Mouse (Mus musculus): ENCODE measurements around the gene Mgmt. TPM values are rescaled to one million over a fixed set of nuclear protein-coding genes. Genes with fewer than 3 reads are reported as not detected.
A peak's percentile ranks its signal among the peaks of the same experiment; 100 is the strongest.

The Mgmt gene
- 1 to 10 TPM; 8.0 to 9.0 TPM for total RNA-seq (2021)
- long read RNA-seq, experiment 1, transcript Mgmt-201 (5 exons, 2,894 nt), result major isoform, 22 of 30 reads
- long read RNA-seq, experiment 1, partial matches to known transcripts, result 1 of 30 reads
- long read RNA-seq, experiment 1, other reads (novel, unspliced or antisense), result 7 of 30 reads
- long read RNA-seq, experiment 2, transcript Mgmt-201 (5 exons, 2,894 nt), result major isoform, 16 of 22 reads
- long read RNA-seq, experiment 2, partial matches to known transcripts, result 0 of 22 reads
- long read RNA-seq, experiment 2, other reads (novel, unspliced or antisense), result 6 of 22 reads

DNA sequence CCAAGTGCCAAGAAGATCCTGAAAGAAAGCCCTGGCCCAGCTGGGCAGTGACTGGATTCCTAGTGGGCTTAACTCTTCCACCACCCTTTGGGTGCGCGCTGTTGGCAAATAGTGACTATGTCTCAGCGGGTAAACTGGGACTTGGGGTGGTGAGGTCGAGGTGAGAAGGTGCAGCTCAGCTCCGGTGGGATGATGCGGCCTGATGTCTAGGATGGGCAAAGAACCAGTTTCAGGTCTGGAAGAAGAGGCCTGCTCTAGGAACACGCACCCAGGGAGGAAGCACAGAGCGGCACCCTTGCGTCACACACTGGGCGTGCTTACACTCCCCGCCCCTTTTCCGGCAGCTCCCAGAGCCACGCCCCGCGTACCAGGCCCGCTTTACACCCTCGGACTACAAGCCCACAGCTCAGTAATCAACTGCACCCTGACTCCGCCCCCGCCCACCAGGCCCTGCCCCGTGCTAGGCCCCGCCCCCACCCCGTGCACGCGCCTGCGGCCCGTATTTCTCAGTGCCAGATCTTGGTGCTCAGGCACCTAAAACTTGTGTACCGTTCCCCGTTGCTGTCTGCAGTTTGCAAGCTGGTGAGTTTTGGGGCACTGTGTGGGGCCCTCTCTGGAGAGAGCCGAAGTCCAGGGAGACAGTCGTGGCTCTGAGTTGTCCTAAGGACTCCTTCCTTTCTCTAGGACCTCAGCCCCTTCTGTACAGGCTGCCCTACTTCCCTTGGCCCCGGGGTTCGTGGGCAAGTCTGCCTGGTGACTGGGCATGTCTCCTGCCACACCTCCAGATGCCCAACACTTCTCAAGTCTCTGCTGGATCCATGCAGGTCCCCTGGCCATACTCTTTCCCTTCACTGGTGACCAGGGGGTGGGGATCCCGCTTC lies at the start of gene Mgmt:
Gene Mgmt, plus strand, starts transcription at position 509 of the 881 bp plus-strand sequence.
- peak; percentile 96 for DNase-seq

DNA sequence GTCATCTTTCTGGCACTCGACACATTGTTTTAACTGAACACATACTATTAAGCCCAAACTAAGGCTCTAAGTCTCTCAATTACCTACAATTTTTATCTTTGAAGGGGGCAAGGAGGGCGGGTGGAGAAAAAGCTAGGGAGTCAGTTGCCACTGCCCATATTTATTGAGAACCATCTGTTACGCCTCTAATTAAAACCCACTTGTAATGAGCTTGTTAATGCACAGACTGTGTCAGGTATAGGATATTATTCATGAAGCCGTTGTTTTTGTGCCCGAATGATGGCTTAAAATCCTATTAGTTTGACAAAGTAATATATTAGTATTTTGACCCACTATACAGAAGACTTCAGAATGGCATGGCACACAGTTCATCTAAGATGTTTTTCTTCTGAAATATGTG lies 49.6 kb upstream of the Mgmt start:
- DNase-seq, result no peak

DNA sequence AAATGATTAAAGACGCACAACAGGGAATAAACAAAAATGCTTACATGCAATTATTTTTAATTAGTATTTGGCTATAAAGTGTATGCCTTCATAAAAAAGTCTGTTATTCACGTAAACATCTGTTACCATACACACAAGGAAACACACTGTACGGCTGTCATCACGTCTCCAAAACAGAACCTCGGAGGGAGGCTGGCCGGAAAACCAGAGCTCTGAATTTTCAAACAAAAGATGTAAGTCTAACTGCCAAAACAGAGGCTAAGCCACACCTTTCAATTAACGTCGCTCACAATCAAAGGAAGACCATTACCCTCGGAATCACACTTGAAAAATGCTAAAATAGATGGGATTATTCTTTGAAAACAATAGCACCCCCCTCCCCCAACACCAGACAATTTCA lies 49.1 kb upstream of the Mgmt start:
- DNase-seq, result no peak

DNA sequence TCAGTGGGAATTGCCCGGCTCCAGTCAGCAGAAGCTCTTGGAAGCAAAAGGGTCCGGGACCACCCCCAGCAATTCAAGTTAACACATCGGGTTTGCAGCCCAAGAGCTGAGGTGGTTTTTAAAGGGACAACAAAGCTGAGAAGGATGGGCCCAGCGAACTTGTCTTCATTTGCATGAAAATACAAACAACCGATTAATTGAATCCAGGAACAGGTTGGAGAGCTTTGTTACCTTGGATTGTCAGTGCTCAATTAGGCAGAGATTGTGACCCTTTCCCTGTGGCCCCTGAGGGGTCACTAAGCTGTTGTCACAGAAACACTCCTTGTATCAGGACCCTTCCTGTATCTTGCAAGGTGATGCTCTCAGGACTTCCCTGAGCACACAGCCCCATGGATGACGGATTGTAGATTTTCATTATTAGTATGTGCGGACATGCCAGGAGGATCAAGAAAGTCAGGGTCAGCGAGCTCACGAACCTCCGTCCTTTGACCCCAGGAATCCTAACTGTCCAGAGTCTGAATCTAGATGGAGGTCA lies 48.3 kb upstream of the Mgmt start:
- no peak for DNase-seq

DNA sequence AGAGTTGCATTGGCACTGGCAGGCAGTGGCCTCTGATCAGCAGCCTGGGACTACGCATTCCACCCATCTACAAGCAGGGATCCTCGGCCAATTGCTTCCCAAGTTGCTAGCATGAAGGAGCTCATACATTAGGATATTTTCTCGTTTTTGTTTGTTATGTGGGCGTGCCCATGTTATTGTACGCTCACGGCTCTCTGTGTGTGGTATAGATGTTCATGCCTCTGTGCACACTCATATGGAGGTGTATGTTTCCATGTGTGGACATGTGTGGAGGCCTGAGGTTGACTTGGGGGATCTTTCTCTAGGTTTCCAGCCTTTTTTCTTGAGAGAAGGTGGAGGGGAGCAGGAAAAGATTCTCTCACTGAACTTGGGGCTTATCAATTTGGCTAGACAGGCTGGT lies 46.8 kb upstream of the Mgmt start:
- DNase-seq, result no peak

DNA sequence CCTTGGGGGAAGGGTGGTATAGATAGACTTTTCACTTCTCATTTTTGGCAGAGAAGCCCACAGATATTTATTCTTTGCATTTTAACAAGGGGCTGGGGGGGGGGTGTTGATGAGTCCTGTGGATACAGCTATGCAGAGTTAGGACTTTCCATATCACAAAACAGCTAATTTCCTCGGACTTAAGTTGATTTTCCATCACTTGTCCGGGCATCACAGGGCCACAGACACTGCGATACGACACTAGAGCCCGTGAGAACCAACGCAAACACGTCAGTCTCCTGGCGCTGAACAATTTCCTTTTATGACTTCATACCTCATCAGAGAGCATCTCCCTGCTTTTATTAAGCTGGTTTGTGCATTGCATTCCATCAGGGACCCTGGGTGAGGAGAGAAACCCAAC lies 45.7 kb upstream of the Mgmt start:
- no peak for DNase-seq

DNA sequence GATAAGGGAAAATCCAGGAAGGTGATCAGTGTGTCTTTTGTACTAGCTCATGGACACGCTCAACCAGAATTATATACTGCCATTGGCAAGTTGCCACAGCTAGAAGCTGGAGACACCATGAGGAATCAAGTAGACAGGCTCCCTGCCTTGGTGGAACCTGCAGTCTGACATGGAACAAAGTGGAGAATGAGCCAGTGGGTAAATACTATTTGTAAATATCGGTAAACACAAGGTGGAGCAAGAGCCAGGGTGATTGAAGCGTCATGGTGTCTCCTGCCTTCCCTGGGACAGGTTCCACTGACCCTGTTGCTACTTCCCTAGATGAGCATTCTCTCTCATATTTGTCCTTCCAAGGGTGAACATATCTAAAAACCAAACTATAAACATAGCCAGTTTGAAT lies 44.6 kb upstream of the Mgmt start:
- DNase-seq, result no peak

DNA sequence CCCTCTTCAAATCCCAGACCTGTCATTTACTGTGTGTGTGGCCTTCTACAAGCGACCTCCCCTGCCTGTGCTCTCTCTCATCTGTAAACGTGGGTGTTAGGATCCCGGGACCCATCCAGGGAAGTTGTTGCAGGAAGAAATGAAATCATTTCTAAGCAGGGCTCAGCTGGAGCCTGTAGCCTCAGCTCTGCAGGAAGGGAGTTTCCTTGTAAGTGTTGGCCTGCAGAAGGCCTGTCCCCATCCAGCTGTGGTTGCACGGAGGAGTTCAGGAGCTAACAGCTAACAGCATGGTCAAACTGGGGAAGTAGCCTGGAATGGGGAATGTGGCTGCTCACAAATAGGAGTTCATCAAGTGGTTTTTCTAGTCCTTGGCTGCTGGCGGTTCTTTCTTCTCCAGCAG lies 44.1 kb upstream of the Mgmt start:
- no peak for DNase-seq

DNA sequence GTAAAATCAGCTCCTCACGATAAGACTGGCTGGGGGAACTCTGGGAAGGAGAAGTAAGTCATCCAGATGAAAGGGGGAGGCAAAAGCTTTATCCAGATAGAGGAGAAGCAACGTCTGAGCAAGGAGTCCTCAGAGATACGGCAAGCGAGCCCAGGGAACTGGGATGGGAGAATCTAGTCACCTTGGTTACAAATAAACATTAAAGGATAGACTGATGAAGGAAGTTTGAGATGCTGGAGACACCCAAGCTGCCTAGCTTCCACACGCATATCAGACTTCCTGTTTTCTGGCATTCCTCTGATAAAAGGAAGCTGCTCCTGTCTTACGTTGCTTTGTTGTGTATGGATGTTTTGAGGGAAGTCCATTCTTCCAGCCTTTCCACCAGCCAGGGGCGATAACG lies 42.5 kb upstream of the Mgmt start:
- no peak for DNase-seq

DNA sequence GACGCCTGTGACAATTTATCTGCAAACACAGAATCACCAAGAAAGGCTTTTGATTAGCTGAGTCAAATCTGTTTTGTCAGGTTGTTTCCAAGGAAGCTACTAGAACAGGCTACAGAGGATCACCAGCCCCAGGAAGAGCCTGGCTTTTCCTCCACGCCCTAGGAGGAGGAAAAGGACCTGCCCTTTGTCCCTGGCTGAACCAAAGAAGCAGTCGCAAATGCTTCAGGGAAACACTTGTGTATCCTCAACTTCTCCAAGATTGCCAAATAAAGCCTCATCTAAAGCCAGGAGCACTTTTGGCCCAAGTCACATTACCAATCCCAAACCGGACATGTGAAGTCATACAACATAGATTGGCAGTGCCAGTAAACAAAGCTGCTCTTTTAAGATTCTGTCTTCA lies 41.7 kb upstream of the Mgmt start:
- peak; percentile 25 for DNase-seq

DNA sequence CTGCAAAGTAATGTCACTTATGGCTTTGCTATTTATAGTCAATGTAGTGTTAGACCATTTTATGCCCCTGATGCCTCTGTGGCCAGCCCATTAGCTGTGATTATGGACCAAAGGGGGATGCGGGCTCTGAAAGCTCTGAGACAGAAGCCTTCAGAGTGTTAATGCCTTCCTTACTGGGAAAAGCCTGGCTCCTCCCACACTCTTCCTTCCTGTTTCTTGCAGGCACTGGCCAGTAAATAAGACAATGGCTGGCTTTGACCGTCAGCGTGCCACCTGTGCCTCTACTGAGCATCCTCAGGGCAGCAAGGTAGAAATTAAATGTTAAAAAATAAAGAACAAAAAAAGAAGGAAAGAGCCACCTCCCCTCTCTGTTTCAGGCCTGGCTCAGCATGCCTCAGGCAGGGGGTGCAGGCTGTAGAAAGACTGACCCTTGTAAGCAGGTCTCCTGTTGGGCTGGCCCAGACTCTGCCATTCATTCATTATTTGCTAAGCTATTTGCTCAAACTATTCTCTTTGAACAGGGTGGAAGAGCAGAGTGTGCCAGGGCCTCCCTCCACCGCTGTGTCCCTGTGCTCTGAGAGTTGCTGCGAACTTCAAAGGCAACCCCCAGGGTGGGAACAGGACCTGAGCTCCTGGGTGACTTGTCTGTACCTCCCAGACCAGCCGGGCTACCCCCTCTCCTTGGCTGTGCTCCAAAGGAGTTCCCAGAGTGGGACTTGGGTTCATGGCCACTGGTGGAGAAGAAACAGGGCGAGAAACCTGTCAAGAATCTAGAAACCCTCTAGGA lies 29.5 kb upstream of the Mgmt start:
- DNase-seq, result no peak

DNA sequence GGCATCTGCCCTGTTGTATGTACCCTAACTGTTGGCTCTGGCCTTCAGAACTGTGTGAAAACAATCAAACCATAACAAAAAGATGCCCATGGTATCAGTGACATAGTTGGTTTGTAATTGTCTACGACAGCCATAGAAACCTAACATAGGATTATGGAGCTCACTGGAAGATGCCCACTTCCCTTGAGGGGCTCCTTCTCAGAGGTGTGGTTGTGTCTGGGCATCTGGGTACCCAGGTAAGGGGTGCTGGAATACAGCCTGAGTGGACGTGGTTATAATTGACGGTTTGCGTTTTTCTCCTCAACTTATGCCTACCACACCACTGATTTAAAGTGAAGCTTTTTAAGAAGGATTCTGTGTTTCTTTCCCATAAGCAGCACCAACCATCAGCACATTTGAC lies 28.5 kb upstream of the Mgmt start:
- DNase-seq, result no peak

DNA sequence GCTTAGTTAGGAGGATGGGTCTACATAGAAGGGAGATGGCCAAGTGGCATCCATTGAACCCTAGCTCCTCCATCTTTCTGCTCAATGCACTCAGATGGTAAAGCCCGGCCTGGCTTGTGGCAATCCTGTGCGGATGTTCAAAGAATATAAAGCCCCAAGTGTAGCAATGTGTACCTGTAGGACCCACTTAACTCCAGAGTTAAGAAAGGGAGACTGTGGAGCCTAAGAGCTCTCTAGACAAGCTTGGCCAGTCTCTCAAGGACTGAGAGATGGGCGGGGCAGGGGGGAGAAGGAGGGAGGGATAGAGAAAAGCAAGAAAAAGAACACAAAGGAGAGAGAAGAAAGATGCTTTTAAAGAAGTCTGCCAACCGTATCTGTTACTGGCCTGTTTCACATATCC lies 27.9 kb upstream of the Mgmt start:
- DNase-seq, result no peak

DNA sequence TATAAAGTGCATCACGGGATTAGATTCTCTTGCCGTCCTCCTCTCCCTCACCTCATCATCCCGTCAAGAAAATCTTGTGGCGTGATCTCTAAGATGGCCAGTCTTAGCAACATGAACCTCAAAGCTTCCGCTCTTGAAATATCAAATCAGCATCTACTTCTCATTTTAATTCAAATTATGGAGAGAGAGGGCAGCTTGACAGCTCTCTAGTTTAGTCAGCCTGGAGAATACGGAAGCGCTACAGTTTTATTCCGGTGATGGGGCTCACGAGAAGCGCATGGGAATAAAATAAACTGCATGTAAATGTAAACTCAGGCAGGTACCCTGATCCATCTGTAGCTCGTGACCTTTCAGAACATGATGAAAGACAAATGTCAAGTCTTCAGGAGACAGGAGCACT lies 22.9 kb upstream of the Mgmt start:
- DNase-seq, result no peak

DNA sequence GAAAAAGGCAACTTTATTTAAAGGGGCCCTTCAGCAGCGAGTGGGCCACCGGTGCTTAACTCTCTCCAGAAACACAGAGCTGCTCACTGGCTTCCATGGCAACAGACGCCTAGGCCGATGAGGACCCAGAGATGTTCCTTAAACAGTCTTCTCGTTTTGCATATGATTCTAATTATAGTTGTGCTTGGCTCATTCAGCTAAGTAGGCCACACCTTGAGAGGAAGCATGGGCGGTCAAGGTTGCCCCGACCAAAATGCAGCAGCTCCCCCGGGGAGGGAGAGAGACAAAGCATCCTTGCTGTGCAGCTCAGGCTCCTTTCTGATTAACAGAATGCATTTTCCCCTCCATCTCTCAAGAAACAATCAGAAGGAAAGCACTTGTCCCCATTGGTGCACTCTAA lies 22.4 kb upstream of the Mgmt start:
- no peak for DNase-seq

DNA sequence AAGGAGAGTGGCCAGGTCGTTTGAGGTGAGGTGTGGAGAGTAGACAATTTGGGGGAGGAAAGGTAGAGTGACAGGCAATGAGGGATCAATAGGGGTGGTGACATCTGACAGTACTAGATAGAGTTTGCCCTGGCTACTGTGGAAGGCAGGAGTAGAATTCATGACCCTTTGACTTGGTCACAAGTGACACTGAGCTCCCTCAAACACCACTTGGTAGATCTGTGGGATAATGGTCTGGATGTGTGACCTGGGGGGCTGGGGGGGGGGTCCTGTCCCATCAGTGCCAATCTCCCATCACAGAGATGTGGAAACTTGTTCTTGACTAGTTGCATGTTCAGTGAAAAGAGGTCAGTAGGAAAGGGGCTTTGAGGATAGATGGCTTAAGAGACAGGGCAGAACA lies 20.0 kb upstream of the Mgmt start:
- DNase-seq, result no peak

DNA sequence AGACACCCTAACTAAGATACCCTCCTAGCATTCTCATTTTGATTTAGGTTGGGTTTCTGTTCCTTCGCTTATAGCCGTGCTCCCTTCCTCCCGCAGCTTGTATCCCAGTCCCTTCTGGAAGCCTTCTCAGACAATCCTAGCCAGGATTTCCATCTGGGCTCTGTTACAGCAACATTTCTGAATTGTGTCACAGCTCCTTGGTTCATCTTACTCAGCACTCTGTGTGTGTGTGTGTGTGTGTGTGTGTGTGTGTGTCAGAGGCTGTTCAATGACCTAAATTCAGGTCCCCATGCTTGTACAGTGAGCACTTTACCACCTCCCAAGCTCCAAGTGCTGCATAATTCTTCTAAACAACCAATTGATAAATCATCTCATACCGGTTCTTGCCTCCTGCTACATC lies 14.0 kb upstream of the Mgmt start:
- peak; percentile 22 for DNase-seq

DNA sequence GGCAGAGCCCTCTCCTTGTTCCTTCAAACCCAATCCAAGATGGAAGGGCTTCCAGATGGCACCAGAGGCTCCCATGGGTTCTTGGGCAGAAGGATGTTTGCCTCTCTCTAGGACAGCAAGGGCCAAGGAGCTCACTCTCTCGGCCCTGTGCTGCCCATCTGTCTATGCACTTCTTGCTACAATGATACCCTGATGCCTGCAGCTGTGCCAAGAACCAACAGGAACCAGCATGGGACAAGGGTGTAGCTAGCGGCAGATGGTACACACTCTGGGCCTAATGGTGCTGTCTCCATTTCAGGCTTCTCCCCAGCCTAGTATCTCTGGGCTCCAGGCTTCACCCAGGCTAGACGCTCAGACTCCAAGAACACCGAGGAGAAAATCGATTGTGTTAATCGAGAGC lies 6.3 kb upstream of the Mgmt start:
- DNase-seq, result no peak

DNA sequence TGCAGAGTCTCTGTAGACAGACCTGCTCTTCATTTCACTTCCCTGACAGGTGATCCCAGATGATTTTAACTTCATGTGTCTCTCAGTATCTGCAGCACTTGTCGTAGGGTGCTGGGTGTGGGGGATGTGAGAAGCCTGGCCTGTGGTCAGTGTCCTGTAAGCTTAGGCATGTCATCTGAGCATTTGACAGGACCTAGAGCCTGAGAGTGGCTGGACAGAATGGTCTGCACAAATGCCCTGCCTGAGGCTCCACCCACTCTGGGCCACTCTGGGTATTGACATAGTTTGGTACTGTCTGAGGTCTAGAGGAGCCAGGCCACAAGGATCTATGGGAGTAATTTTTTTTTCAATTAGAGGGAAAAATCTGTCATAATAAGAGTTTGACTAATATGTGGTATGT lies 942 bp downstream of the Mgmt start:
- peak; percentile 16 for DNase-seq

DNA sequence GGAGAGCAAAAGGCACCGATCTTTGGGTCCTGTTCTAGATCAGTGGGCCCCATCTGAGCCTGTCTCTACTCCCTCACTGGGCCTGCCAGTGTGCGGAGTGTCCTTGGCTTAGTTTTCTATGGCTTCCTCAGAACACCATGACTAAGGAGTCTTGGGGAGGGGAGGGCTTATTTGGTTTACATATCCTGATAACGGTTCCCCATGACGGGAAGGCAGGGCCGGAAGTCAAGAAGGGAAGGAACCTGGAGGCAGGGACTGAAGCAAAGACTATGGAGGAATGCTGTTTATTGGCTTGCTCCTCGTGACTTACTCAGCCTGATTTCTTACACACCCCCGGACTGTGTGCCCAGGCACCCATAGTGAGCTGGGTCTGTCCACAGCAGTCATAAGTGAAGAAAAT lies 1.4 kb downstream of the Mgmt start:
- no peak for DNase-seq

DNA sequence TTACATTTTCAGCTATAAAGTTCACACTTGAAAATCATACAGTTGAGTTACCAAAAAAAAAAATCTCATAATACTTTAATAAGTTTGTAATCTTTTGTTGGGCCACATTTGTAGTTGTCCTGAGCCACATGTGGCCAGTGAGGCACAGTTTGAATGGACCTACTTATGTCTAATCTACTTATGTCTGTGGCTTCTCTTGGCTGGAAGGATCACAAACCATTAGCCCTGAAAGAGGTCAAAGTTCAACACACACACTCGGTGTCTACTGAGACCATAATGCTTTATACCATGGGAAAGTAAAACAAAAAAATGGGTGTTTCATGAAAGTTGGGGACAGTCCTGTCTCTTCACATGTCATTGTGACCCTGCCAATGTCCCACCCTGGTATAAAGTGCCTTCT lies 3.1 kb downstream of the Mgmt start:
- DNase-seq, result no peak

DNA sequence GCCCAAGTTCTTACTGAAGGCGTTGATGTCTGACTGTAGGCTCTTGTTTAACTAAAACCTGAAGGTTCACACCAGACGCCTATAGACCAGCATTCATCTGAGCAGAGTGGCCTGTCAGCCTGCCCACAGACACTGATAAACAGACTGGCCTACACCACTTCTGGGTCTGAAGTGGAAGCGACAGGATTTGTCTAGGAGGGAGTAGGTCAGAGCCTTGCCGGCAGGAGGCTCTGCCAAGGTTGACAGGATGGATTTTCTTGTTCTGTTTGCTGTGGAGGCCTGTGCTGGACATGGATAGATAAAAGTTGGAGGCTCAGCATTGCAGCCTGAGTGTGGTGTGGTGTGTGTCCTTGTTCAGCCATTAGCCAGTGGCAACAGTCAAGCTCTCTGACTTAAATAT lies 3.6 kb downstream of the Mgmt start:
- no peak for DNase-seq

DNA sequence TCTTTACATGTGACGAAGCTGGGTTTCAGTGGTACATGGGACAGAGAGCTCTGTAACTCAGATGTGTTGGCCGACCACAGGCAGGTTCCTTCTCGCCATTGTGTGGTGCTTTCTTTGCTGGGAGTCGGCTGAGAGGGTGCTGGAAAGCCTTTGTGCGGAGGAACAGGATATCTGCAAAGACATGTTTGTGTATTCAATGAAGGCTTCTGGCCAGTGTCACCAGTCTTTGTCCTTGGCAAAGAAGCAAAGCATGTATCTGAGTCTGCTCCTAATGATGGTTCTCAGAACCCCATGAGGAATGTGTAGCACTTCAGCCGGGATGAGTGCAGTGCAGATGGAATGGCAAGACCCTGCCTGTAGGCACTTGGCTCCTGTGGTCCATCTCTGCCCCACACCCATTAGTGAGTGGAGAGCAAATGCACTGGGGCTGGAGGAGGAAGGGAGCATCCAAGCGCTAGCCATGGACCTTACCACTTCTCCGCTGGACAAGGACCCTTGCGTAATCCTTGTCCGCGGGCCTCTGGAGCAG lies 14.3 kb downstream of the Mgmt start:
- DNase-seq, result no peak

Data from adrenal gland, postnatal 10 days (tissue).